Mouse (Mus musculus) heart, embryonic 16.5 days (tissue): ENCODE measurements around the gene Olfr782. TPM values are rescaled to one million over a fixed set of nuclear protein-coding genes. Genes with fewer than 3 reads are reported as not detected.

ENCODE experiments used
- ATAC-seq: fragments of 200-750 bp; cut with Nextera tagmentation; replicated peaks from 2 replicates; pipeline ENCODE4 v1.8.0; 2017; ENCODE audit warnings: moderate number of reproducible peaks; ENCODE audit not compliant: insufficient read depth, low FRiP score; ENCODE audit errors: extremely low read depth
- H3K27ac ChIP-seq: fragments of 300-500 bp; sonication (generic); 2 replicates; pipeline ENCODE4 v1.5.1; 2014; ENCODE audit warnings: mild to moderate bottlenecking, low read length, control low read depth, moderate library complexity
- H3K27me3 ChIP-seq: fragments of 300-500 bp; sonication (generic); 2 replicates; pipeline ENCODE4 v1.6.1; 2014; ENCODE audit warnings: low read length, mixed read lengths; ENCODE audit not compliant: control insufficient read depth, insufficient read depth
- H3K36me3 ChIP-seq: fragments of 300-500 bp; sonication (generic); 2 replicates; pipeline ENCODE4 v1.6.1; 2014; ENCODE audit not compliant: control insufficient read depth, insufficient read depth
- H3K4me1 ChIP-seq: fragments of 300-500 bp; sonication (generic); 2 replicates; pipeline ENCODE4 v1.6.1; 2014; ENCODE audit warnings: low read length, mixed read lengths; ENCODE audit not compliant: control insufficient read depth, insufficient read depth
- H3K4me2 ChIP-seq: fragments of 300-500 bp; sonication (generic); 2 replicates; pipeline ENCODE4 v1.6.1; 2014; ENCODE audit warnings: low read depth, mild to moderate bottlenecking, control low read depth, low read length
- H3K4me3 ChIP-seq: fragments of 300-500 bp; sonication (generic); 2 replicates; pipeline ENCODE4 v1.5.1; 2014; ENCODE audit warnings: mild to moderate bottlenecking, control low read depth, low read length
- H3K9ac ChIP-seq: fragments of 300-500 bp; sonication (generic); 2 replicates; pipeline ENCODE4 v1.6.1; 2014; ENCODE audit warnings: low read length, control low read depth
- H3K9me3 ChIP-seq: fragments of 300-500 bp; sonication (generic); replicated peaks from 2 replicates; pipeline ENCODE4 v1.6.1; 2016; ENCODE audit warnings: low read length; ENCODE audit not compliant: control insufficient read depth
- WGBS: fragments of 180-500 bp; shearing (Covaris S2); extraction: QIAGEN DNeasy Blood & Tissue Kit; methylation state at CpG from one replicate; pipeline ENCODE4 v1.1.7; 2014; 5-methylcytosine and 5-hydroxymethylcytosine counted together
- polyA plus RNA-seq: library from polyadenylated mRNA; unstranded; fragments of >200 nt; fragmentation: Nextera tagmentation; extraction: Ambion mirVana; gene quantifications from 2 replicates; pipeline ENCODE4 v1.2.1, GENCODE M21; 2015

Olfr782 gene
- polyA plus RNA-seq, 1 experiment from 2014 or later: not detected

- H3K27me3 ChIP-seq: no peaks in the 10 kb centered on the region
- H3K9ac ChIP-seq: no peak overlapping the region
- H3K4me3 ChIP-seq: no peak overlapping the region
- H3K9me3 ChIP-seq: no peaks in the 10 kb centered on the region
- H3K4me1 ChIP-seq: no peaks in the 10 kb centered on the region
- no peak for ATAC-seq
- no peak overlapping the region for H3K4me2 ChIP-seq
- no peak overlapping the region for H3K27ac ChIP-seq
- whole genome bisulfite sequencing: 42% methylated on average over 5 of the region's 5 CpGs
- no peaks in the 10 kb centered on the region for H3K36me3 ChIP-seq
These were observed 52.2 kb downstream of the Olfr782 start for GRCm38 (mm10) chr10:129400892-129401291.

Other genes starting within 250 kb of the Olfr782 start
- not detected in 2 replicates for gene Olfr768, start 249.5 kb upstream of the Olfr782 start, polyA plus RNA-seq
- not detected in 2 replicates for gene Olfr769, start 231.0 kb upstream of the Olfr782 start, polyA plus RNA-seq
- gene Olfr770, start 209.9 kb upstream of the Olfr782 start, polyA plus RNA-seq: not detected in 2 replicates
- gene Olfr771, start 184.1 kb upstream of the Olfr782 start, polyA plus RNA-seq: not detected in 2 replicates
- gene Olfr772, start 170.9 kb upstream of the Olfr782 start, polyA plus RNA-seq: not detected in 2 replicates
- not detected in 2 replicates for gene Olfr773, start 161.4 kb upstream of the Olfr782 start, polyA plus RNA-seq
- not detected in 2 replicates for gene Olfr774, start 112.6 kb upstream of the Olfr782 start, polyA plus RNA-seq
- gene Olfr775, start 100.4 kb upstream of the Olfr782 start, polyA plus RNA-seq: not detected in 2 replicates
- not detected in 2 replicates for gene Olfr776, start 89.7 kb upstream of the Olfr782 start, polyA plus RNA-seq
- not detected in 2 replicates for gene Olfr777, start 77.4 kb upstream of the Olfr782 start, polyA plus RNA-seq
- not detected in 2 replicates for gene Olfr780, start 30.7 kb upstream of the Olfr782 start, polyA plus RNA-seq
- not detected in 2 replicates for gene Olfr781, start 20.0 kb upstream of the Olfr782 start, polyA plus RNA-seq
- gene Olfr784, start 35.2 kb downstream of the Olfr782 start, polyA plus RNA-seq: 0.05 TPM in 1 of 2 replicates, not detected in the other
- gene Olfr785, start 56.6 kb downstream of the Olfr782 start, polyA plus RNA-seq: not detected in 2 replicates
- not detected in 2 replicates for gene Olfr786, start 78.5 kb downstream of the Olfr782 start, polyA plus RNA-seq
- gene Olfr787, start 113.0 kb downstream of the Olfr782 start, polyA plus RNA-seq: not detected in 2 replicates
- not detected in 2 replicates for gene Olfr788, start 122.1 kb downstream of the Olfr782 start, polyA plus RNA-seq
- not detected in 2 replicates for gene Olfr789, start 135.9 kb downstream of the Olfr782 start, polyA plus RNA-seq
- not detected in 2 replicates for gene Olfr790, start 149.6 kb downstream of the Olfr782 start, polyA plus RNA-seq
- not detected in 2 replicates for gene Olfr791, start 172.9 kb downstream of the Olfr782 start, polyA plus RNA-seq
- gene Olfr792, start 190.3 kb downstream of the Olfr782 start, polyA plus RNA-seq: not detected in 2 replicates
- not detected in 2 replicates for gene Olfr794, start 218.8 kb downstream of the Olfr782 start, polyA plus RNA-seq